Mouse (Mus musculus): ENCODE data around the gene Id2.
A peak's percentile ranks its signal among the peaks of the same experiment; 100 is the strongest.

The Id2 gene

GRCm38 (mm10) chr12:25103911-25104310, 7.0 kb upstream of the Id2 start:
- no peak for DNase-seq

GRCm38 (mm10) chr12:25101389-25101788, 4.4 kb upstream of the Id2 start:
- DNase-seq: peak; percentile 62

- peak; percentile 73 for DNase-seq
Measured at GRCm38 (mm10) chr12:25100411-25101217, 3.7 kb upstream of the Id2 start.

- peak; percentile 54 for DNase-seq
Measured at GRCm38 (mm10) chr12:25099563-25100408, 2.8 kb upstream of the Id2 start.

- peak; percentile 60 for DNase-seq
Measured at GRCm38 (mm10) chr12:25099313-25099562, 2.3 kb upstream of the Id2 start.

GRCm38 (mm10) chr12:25098561-25099312, 1.8 kb upstream of the Id2 start:
- DNase-seq: peak; percentile 96

- peak; percentile 57 for DNase-seq
Measured at GRCm38 (mm10) chr12:25098161-25098550, 1.2 kb upstream of the Id2 start.

- no peak for DNase-seq
Measured at GRCm38 (mm10) chr12:25097210-25098160, 545 bp upstream of the Id2 start.

GRCm38 (mm10) chr12:25096640-25097051, 294 bp downstream of the Id2 start:
- no peak for DNase-seq

GRCm38 (mm10) chr12:25095974-25096639, 833 bp downstream of the Id2 start:
- peak; percentile 99 for DNase-seq

GRCm38 (mm10) chr12:25095538-25095937, 1.4 kb downstream of the Id2 start:
- DNase-seq: peak; percentile 32

- DNase-seq: peak; percentile 41
Measured at GRCm38 (mm10) chr12:25094621-25095521, 2.1 kb downstream of the Id2 start.

- DNase-seq: peak; percentile 56
Measured at GRCm38 (mm10) chr12:25093241-25093774, 3.6 kb downstream of the Id2 start.

GRCm38 (mm10) chr12:25092751-25093211, 4.2 kb downstream of the Id2 start:
- DNase-seq: peak; percentile 68

GRCm38 (mm10) chr12:25092027-25092704, 4.8 kb downstream of the Id2 start:
- DNase-seq: peak; percentile 93

- no peak for DNase-seq
Measured at GRCm38 (mm10) chr12:25089433-25089832, 7.5 kb downstream of the Id2 start.

GRCm38 (mm10) chr12:25086966-25087365, 10.0 kb downstream of the Id2 start:
- no peak for DNase-seq

GRCm38 (mm10) chr12:25083260-25084178, 13.4 kb downstream of the Id2 start:
- no peak for DNase-seq

Measured in lung, postnatal 36 days (tissue).